Comparison of ENCODE assay signal across 8 mouse cellular contexts in genomic region chr5:139536211-139536910, GRCm38 (mm10). TPM values are rescaled to one million over a fixed set of nuclear protein-coding genes. Genes with fewer than 3 reads are reported as not detected.
DNase-seq lines count a peak whose midpoint lies in the region; ATAC-seq and TF ChIP-seq lines count a peak whose summit lies in the region.

No protein-coding gene starts in this region.

- no peak for ATAC-seq in activated CD4-positive, CD25-positive, alpha-beta regulatory T cell, adult 4 months

- H3ac ChIP-seq in C2C12 (ENCODE audit: control insufficient read depth, insufficient read length, low read depth), result no peak overlapping the region

- peak; percentile 71 for DNase-seq in ZHBTc4 (ENCODE audit: low read depth, low spot score)
- DNase-seq in embryo, embryonic 10 days (ENCODE audit: low spot score), result peak; percentile 78
- peak; percentile 90 for DNase-seq in heart, postnatal 4 days
- DNase-seq in layer of hippocampus, adult 9-10 months (ENCODE audit: low spot score), result peak; percentile 55
- peak; percentile 69 to 82 for DNase-seq in lung, postnatal 4 days
- DNase-seq in right cerebral cortex, postnatal 14 days, result peak; percentile 78

- no peaks in the 10 kb centered on the region for H3K79me3 ChIP-seq in C2C12 (ENCODE audit: low read depth)

- H3K36me3 ChIP-seq in C2C12 (ENCODE audit: control insufficient read depth, insufficient read depth), result no peaks in the 10 kb centered on the region

- peak; percentile 89 for TF ChIP-seq CTCF in C2C12 (IDR thresholded peaks at IDR 0.05; ENCODE audit: control insufficient read depth, insufficient read depth, insufficient read length)

- H3K79me2 ChIP-seq in C2C12 (ENCODE audit: control insufficient read depth, insufficient read depth), result no peaks in the 10 kb centered on the region

- no peak overlapping the region for H3K4me3 ChIP-seq in C2C12 (ENCODE audit: insufficient read depth, poor library complexity, severe bottlenecking)

- peaks cover 61% of the 10 kb centered on the region for H3K27me3 ChIP-seq in C2C12 (ENCODE audit: control insufficient read depth, insufficient read depth, insufficient read length)

TF ChIP-seq in C2C12, 6 proteins besides CTCF, POLR2A, EP300 and RAD21:
- TF ChIP-seq MYOD1 (IDR thresholded peaks at IDR 0.05; ENCODE audit: control insufficient read depth, insufficient read length, low read depth) (no peak), MAX (IDR thresholded peaks at IDR 0.05) (no peak), MYOG (IDR thresholded peaks at IDR 0.05; ENCODE audit: control insufficient read depth, extremely low read depth, insufficient read length) (no peak), CEBPB (IDR thresholded peaks at IDR 0.05; ENCODE audit: low read depth) (no peak), FOSL1 (IDR thresholded peaks at IDR 0.05; ENCODE audit: insufficient read depth, low read length, poor library complexity, severe bottlenecking) (no peak), USF1 (IDR thresholded peaks at IDR 0.05; ENCODE audit: low read depth) (no peak)

RNA-seq across cellular contexts. Expression of gene Uncx, which starts 6.9 kb away (rescaled TPM):
- polyA plus RNA-seq in C2C12 (2012; fragmentation: generic; extraction: Trizol), result not detected
- not detected for total RNA-seq in heart, postnatal 4 days (2021)
- polyA plus RNA-seq in activated CD4-positive, CD25-positive, alpha-beta regulatory T cell, adult 4 months (2017; shearing (Covaris generic)), result not detected

RNA-seq across cellular contexts. Expression of gene Zfand2a, which starts 52.0 kb away (rescaled TPM):
- 23.6 TPM for polyA plus RNA-seq in C2C12 (2012; fragmentation: generic; extraction: Trizol)
- total RNA-seq in heart, postnatal 4 days (2021), result 10 to 100 TPM; 20.6 to 21.5 TPM
- polyA plus RNA-seq in activated CD4-positive, CD25-positive, alpha-beta regulatory T cell, adult 4 months (2017; shearing (Covaris generic)), result 1 to 10 TPM; 6.2 to 6.9 TPM
